ENCODE assay signal across 8 mouse cellular contexts in the genomic region with DNA sequence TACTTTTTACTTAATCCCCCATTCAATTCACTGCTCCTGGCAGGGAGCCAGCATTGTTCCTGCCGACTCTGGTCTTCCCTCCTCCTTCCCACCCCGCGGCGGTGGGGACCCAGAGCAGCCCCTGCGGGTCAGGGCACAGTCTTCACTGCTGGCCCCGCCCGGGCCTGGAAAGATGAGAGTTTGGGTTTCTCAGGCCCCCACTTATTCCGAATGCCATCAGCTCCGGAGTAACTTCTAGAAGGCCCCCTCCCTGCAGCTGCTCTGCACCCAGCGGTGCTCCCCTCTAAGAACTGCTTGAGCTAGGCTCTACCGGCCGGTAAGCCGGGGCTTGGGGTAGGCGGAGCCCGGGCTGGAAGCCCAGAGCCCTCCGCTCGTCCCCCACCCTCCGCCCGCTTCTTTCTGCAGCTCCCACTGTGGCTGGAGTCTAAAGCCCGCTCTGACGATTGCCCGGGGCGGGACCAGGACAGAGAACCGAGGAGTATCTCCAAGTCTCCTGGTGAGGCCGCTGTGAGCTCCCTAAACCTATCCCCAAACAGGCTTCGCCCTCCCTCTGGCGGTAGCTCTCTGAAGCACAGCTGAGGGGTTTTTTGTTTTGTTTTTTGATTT. TPM values are rescaled to one million over a fixed set of nuclear protein-coding genes. Genes with fewer than 3 reads are reported as not detected.
DNase-seq lines count a peak whose midpoint lies in the region; ATAC-seq lines count a peak whose summit lies in the region.

No protein-coding gene starts in this region.

- ATAC-seq in hindbrain, embryonic 16.5 days = peak; percentile 98

- peak overlapping the region; percentile 51 for H3K4me3 ChIP-seq in hindbrain, embryonic 16.5 days (ENCODE audit: low read length)

- peak overlapping the region; percentile 63 for H3K4me2 ChIP-seq in hindbrain, embryonic 16.5 days (ENCODE audit: low read length)

- under 1% methylated on average over 25 of the region's 27 CpGs for WGBS in hindbrain, embryonic 16.5 days

- no peaks in the 10 kb centered on the region for H3K9me3 ChIP-seq in hindbrain, embryonic 16.5 days (ENCODE audit: control insufficient read depth, low read length)

- peak overlapping the region; percentile 70 for H3K27ac ChIP-seq in hindbrain, embryonic 16.5 days (ENCODE audit: low read depth, low read length)

- H3K4me1 ChIP-seq in hindbrain, embryonic 16.5 days (ENCODE audit: control insufficient read depth, insufficient read depth, low read depth, low read length) = no peaks in the 10 kb centered on the region; the same call in 1 of the 2 replicates

- no peaks in the 10 kb centered on the region for H3K36me3 ChIP-seq in hindbrain, embryonic 16.5 days (ENCODE audit: control insufficient read depth, insufficient read depth, low read length)

- peak overlapping the region; percentile 51 for H3K9ac ChIP-seq in hindbrain, embryonic 16.5 days (ENCODE audit: low read depth, low read length)

- peak; percentile 90 for DNase-seq in WW6 (ENCODE audit: low read depth, low spot score)
- peak; percentile 63 to 86 for DNase-seq in cerebellum, postnatal 4 days (ENCODE audit: low spot score in 2 of 2)
- DNase-seq in gastrocnemius, adult 18-20 months (ENCODE audit: low spot score) = peak; percentile 88
- DNase-seq in left cerebral cortex, adult 18-20 months (ENCODE audit: low spot score in 2 of 2) = peak; percentile 70 to 80
- peak; percentile 92 to 96 for DNase-seq in lung, postnatal 4 days
- peak; percentile 88 for DNase-seq in retina, postnatal 7 days (ENCODE audit: low read depth, low spot score)
- peak; percentile 78 to 81 for DNase-seq in urinary bladder, adult 18-20 months (ENCODE audit: low spot score in 2 of 2)

- H3K27me3 ChIP-seq in hindbrain, embryonic 16.5 days (replicated peaks; ENCODE audit: control insufficient read depth, insufficient read depth, low read length) = no peaks in the 10 kb centered on the region

RNA-seq across cellular contexts. Expression of gene Nes, which starts 10.2 kb away (rescaled TPM):
- 10 to 100 TPM; 10.8 to 24.9 TPM for total RNA-seq in gastrocnemius, adult 18-20 months (2021)
- polyA plus RNA-seq in hindbrain, embryonic 16.5 days (2015; fragmentation: Nextera tagmentation; extraction: Ambion mirVana) = 15.6 and 20.2 TPM in 2 replicates
- total RNA-seq in left cerebral cortex, adult 18-20 months (2021) = 1 to 10 TPM; 4.6 to 9.5 TPM

RNA-seq across cellular contexts. Expression of gene Crabp2, which starts 12.2 kb away (rescaled TPM):
- total RNA-seq in gastrocnemius, adult 18-20 months (2021) = under 1 TPM in 1 of 2 experiments, not detected in 1; 0.57 TPM
- 49.1 and 52.4 TPM in 2 replicates for polyA plus RNA-seq in hindbrain, embryonic 16.5 days (2015; fragmentation: Nextera tagmentation; extraction: Ambion mirVana)
- 1 to 10 TPM; 7.9 to 8.4 TPM for total RNA-seq in left cerebral cortex, adult 18-20 months (2021)

RNA-seq across cellular contexts. Expression of gene Rrnad1, which starts 30.2 kb away (rescaled TPM):
- total RNA-seq in gastrocnemius, adult 18-20 months (2021) = 1 to 10 TPM; 3.2 to 3.4 TPM
- polyA plus RNA-seq in hindbrain, embryonic 16.5 days (2015; fragmentation: Nextera tagmentation; extraction: Ambion mirVana) = 20.5 and 24.8 TPM in 2 replicates
- 10 to 100 TPM; 19.2 to 21.2 TPM for total RNA-seq in left cerebral cortex, adult 18-20 months (2021)

RNA-seq across cellular contexts. Expression of gene Isg20l2, which starts 30.6 kb away (rescaled TPM):
- 1 to 10 TPM; 6.3 to 8.1 TPM for total RNA-seq in gastrocnemius, adult 18-20 months (2021)
- polyA plus RNA-seq in hindbrain, embryonic 16.5 days (2015; fragmentation: Nextera tagmentation; extraction: Ambion mirVana) = 22.7 and 28.9 TPM in 2 replicates
- total RNA-seq in left cerebral cortex, adult 18-20 months (2021) = 10 to 100 TPM; 13.4 to 14.0 TPM

RNA-seq across cellular contexts. Expression of gene Bcan, which starts 39.3 kb away (rescaled TPM):
- total RNA-seq in gastrocnemius, adult 18-20 months (2021) = not detected
- polyA plus RNA-seq in hindbrain, embryonic 16.5 days (2015; fragmentation: Nextera tagmentation; extraction: Ambion mirVana) = 150 and 186 TPM in 2 replicates
- total RNA-seq in left cerebral cortex, adult 18-20 months (2021) = 100 to 1,000 TPM; 221 to 244 TPM

Comparison
In these comparisons a context has a peak if more than half of its experiments do, and no peak if none do; other contexts are left out.
1. Peak in every context shown above with its lines: DNase-seq, ATAC-seq, H3K4me3 ChIP-seq and H3K27ac ChIP-seq.
2. RNA of gene Crabp2, which starts 12.2 kb away (total RNA-seq): 7.9 to 8.4 TPM in left cerebral cortex, adult 18-20 months; 0.57 TPM in gastrocnemius, adult 18-20 months; every median in the first group is over 4 times any median in the second.
3. RNA of gene Rrnad1, which starts 30.2 kb away (total RNA-seq): 19.2 to 21.2 TPM in left cerebral cortex, adult 18-20 months; 3.2 to 3.4 TPM in gastrocnemius, adult 18-20 months; every median in the first group is over 4 times any median in the second.